Mouse (Mus musculus) embryonic fibroblast, embryonic 13.5 days (primary cell): ENCODE measurements around the gene Fmod.

ENCODE experiments used
- CTCF ChIP-seq: IDR thresholded peaks from 2 replicates; pipeline ENCODE4 v1.5.1; 2011; ENCODE audit warnings: mild to moderate bottlenecking, control low read depth, low read length, moderate library complexity, borderline replicate concordance; ENCODE audit not compliant: insufficient read depth
- POLR2A ChIP-seq: IDR thresholded peaks from 2 replicates; pipeline ENCODE4 v1.6.1; 2011; ENCODE audit warnings: low read depth, mild to moderate bottlenecking, control low read depth, low read length, moderate library complexity

DNA sequence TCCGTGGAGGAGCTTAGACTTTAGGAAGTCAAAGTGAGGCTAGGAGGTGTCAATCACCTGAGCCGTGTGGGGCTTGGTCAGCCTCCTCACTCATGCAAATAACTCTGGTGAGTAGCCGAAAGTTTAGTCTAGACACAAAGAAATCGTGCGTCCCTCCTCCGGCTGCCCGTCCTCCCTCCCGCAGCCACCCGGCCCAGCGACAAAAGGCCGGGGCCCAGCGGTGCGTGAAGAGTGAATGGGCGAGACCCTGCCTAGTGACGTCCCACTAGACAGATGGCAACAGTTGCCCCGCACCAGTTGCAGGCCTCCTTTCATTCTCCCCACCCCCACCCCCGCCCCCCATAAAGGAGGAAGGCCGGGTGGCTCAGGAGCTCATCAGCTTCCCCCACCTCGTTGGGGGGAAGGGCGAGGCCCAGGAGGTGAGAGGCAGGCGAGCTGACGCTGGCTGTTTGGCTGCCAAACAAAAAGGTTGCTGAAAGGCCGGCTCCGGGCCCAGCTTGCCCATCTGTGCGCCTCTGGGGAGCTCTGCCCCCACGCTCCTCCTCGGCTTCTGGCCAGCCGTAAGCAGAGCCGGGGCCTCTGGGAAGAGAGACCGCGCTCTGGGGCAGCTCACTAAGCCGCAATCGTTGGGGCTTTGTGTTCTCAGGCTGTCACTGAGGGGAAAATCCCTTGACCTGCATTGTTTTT lies 26.2 kb downstream of the Fmod start:
- TF ChIP-seq POLR2A (no peak), CTCF (no peak)
